Mouse (Mus musculus) inflammation-experienced regulatory T-cells (primary cell): Measurements from ENCODE around the gene Lrrn2. TPM values are rescaled to one million over a fixed set of nuclear protein-coding genes. Genes with fewer than 3 reads are reported as not detected.

Experiments used
- polyA plus RNA-seq, 2 experiments: library from polyadenylated mRNA; unstranded; fragments of 100-300 nt; shearing (Covaris generic); gene quantifications; one replicate each; pipeline ENCODE4 v1.2.1; 2017

Lrrn2 gene
- polyA plus RNA-seq, result under 1 TPM in 1 of 2 experiments, not detected in 1; 0.33 TPM

DNA sequence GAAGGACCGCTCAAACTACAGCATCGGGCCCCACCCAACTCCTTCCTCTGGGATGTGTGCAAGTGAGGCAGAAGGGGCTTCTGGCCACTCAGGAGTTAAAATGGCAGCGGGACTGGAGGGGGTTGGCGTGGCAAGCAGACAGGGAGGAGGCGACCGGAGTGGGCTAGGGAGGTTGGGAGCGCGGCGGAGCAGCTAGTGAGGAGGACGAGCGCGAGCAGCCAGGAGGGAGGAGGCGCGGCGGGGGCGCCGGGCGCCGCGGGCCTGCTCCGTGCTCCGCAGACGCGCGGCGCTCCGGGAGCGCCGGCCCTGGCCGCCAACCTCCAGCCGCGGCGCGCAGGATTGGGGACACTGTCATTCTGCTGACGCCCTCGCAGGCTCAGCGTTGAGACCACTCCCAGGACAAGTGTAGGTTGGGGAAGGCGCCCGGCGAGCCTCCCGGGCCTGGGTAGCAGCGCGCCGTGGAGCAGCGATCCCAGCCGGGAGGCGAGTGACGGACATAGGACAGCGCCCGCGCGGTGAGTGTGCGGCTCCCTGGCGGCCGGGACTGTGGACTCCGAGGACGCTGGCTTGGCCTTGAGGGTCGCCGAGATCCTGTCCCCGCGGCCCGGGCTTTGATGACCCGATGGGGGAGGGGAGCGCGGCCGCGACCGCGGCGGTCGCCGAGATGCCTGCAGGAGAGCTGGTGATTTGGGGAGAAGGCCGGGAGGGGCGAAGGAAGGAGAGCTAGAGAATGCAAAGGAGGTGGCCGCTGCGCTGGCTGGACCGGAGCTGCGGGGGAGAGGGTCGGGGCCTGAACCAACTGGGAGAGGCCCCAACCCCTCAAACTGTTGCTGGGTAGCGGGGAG lies at the start of gene Lrrn2:
Lrrn2 (plus strand) TSS at position 113 of the 845 bp plus-strand sequence.

Other genes with a start within 250 kb of the Lrrn2 start
- under 1 TPM; 0.12 to 0.78 TPM for gene Nfasc, start 138.5 kb upstream of the Lrrn2 start, polyA plus RNA-seq
- 10 to 100 TPM; 80.2 to 86.8 TPM for gene Mdm4, start 150.3 kb downstream of the Lrrn2 start, polyA plus RNA-seq
- gene Pik3c2b, start 165.4 kb downstream of the Lrrn2 start, polyA plus RNA-seq, result 1 to 10 TPM in 1 of 2 experiments, under 1 TPM in 1; 0.96 to 2.3 TPM